Mouse (Mus musculus) cerebellum, adult 8-10 months (tissue): ENCODE measurements around the gene Cenph.
A peak's percentile ranks its signal among the peaks of the same experiment; 100 is the strongest.
"Not testable (repeated sequence)": the region's sequence is repeated elsewhere in the genome, so short reads cannot be mapped to it uniquely, and the experiment has no call there.

Experiments
- DNase-seq: peaks from one replicate; pipeline ENCODE4 v3.0.0; 2022

The Cenph gene

DNA sequence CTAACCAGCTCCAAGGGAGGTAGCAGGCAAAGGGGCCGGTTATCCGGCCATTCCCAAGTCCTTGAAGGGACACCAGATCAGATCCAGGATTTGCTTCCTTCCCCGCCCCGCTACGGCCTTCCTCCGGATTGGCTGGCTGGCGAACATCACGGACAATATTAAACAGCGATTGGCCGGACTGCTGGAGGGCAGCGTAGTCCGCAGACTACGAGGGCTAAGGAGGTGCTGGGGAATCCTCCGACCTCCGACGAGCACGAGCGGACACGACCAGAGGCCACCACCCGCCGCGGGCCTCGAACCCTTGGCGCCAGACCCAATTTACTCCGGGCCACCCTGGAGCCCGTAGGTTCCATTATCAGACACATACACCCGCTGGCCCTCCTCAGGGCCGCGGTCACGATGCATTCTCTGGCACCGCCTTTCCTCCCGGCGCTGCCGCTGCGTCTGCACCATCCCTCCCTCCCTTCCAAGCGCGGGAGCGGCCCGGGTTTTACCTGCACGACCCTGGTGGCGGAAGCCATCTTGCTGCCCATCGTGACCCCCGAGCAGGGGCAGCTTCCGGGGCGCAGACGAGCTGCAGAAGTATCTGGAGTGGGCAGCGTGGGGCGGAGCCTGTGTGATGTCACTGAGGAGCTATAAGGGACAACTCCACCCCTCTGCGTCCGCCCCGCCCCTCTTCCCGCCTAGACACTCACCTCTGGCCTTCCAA is 31.5 kb downstream of the Cenph start, which contains the start of gene Mrps36:
TSS of gene Mrps36 (minus strand) at position 624 of the 709 bp plus-strand sequence.
- peak; percentile 95 for DNase-seq

- DNase-seq: peak; percentile 12
Observed at GRCm38 (mm10) chr13:100743346-100744035, 32.2 kb downstream of the Cenph start.

GRCm38 (mm10) chr13:100742831-100743230 is 32.9 kb downstream of the Cenph start:
- no peak for DNase-seq

DNA sequence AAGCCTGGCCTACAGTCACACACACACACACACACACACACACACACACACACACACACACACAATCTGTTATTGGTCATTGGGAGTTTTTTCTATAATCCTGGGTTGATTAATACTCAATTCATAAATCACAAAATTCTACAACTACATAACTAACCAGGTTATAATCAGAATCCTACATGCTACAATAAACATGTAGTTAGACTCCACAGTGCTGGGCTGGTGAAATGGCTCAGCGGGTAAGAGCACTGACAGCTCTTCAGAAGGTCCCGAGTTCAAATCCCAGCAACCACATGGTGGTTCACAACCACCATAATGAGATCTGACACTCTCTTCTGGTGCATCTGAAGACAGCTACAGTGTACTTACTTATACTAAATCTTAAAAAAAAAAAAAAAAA is 42.9 kb downstream of the Cenph start:
- no peak for DNase-seq

- DNase-seq: not testable (repeated sequence)
Observed at GRCm38 (mm10) chr13:100731462-100732046, 44.1 kb downstream of the Cenph start.

- peak; percentile 86 for DNase-seq
Observed at GRCm38 (mm10) chr13:100730861-100731176, 44.9 kb downstream of the Cenph start, which contains the start of gene Cdk7. Gene Cdk7 (minus strand): TSS chr13:100730939.

GRCm38 (mm10) chr13:100730153-100730860 is 45.4 kb downstream of the Cenph start:
- DNase-seq: peak; percentile 11

DNA sequence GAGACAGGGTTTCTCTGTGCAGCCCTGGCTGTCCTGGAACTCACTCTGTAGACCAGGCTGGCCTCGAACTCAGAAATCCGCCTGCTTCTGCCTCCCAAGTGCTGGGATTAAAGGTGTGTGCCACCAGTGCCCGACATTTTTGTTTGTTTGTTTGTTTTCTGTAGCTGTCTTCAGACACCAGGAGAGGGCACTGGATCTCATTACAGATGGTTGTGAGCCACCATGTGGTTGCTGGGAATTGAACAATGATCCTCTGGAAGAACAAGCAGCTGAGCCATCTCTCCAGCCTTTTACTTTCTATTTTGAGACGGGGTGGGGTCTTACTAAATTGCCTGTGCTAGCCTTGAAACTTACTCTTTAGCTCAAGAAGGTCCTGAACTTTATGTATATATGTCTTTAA is 47.2 kb downstream of the Cenph start:
- DNase-seq: not testable (repeated sequence)

DNA sequence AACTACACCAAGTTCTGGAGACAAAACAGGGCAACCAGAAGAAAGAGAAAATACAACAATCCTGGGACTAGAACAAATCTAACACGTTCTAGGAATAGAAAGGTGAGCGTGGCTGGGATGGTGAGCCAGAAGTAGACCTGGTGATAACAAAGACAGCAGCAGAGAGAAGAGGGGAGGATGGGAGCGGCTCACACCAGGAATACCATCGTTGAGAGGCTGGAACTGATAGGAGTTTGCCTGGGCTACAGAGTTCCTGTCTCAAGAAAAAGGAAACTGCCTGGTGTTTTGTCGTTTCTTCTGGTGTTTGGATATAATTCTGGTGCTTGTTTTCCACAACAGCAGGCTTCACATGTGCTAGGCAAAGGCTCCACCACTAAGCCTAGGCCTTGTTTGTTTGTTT is 47.6 kb downstream of the Cenph start:
- DNase-seq: no peak

GRCm38 (mm10) chr13:100725194-100725593 is 50.5 kb downstream of the Cenph start:
- no peak for DNase-seq

DNA sequence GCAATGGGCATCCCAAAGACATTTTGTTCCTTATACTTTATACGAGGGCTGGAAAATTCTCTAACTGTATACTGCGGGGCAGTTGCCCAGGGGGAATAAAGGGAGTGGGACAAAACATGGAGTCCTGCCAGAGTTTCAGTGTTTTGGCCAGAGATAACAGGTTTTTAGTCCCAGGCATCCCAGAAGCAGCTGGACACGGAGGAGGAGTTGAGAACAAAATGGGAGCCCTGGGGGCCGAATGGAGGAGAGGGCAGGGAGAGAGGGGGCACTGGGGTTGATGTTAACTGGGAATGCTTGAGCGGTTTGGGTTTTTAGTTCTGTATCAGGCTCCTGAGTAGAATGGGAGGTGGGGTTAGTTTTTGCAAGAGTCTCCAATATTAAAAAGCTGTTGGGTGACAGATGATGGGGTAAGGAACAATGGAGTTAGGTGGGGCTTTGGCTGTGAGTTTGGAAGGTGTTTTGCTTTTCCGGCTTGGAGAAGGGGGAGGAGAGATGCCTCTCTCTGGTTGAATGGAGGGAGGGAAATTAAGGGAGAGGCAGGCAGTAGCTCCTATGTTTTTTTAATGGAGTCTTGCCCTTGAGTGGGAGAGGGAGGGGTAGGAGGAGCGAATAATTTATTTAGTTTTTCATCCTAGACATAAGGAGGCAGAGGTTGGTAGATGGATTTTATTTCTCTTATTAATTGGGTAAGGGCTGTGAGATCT is 51.5 kb downstream of the Cenph start:
- no peak for DNase-seq

DNA sequence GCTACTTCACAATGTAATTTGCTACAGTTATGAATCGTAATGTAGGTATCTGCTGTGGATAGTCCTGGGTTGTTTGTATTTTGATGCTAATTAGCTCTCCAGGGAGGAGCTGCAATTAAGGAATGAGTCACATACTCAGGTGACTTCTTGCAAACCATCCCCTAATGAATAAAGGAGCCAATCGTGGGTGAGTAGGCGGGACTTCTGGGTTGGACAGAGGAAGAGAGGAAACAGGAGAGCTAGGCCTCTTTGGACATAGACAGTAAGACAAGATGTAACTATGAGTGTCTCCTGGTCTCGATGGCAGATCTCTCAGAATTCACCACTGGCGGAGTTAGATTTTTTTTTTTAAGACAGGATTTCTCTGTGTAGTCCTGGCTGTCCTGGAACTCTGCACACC is 54.0 kb downstream of the Cenph start:
- no peak for DNase-seq

- no peak for DNase-seq
Observed at GRCm38 (mm10) chr13:100715467-100715866, 60.2 kb downstream of the Cenph start.
